8 mouse cellular contexts compared by ENCODE assay signal in genomic region chr17:46282483-46283123, GRCm38 (mm10). TPM values are rescaled to one million over a fixed set of nuclear protein-coding genes. Genes with fewer than 3 reads are reported as not detected.
DNase-seq lines count a peak whose midpoint lies in the region.

Tjap1 (minus strand) TSS chr17:46283026.

- peak; percentile 96 for DNase-seq in NIH3T3 (ENCODE audit: low read depth)
- DNase-seq in cerebellum, adult 8-10 months = peak; percentile 80
- DNase-seq in forelimb bud, embryonic 11.5 days (ENCODE audit: low read depth, low spot score) = peak; percentile 85
- DNase-seq in heart, postnatal 4 days = peak; percentile 93
- peak; percentile 63 to 68 for DNase-seq in layer of hippocampus, adult 8-10 months (ENCODE audit: low spot score in 2 of 2)
- peak; percentile 90 for DNase-seq in lung, postnatal 10 days
- peak; percentile 82 for DNase-seq in ovary, postnatal 14 days (ENCODE audit: low spot score)
- peak; percentile 86 for DNase-seq in thymus, postnatal 14 days

RNA-seq across cellular contexts. Expression of gene Tjap1, which starts in this region (rescaled TPM):
- 10 to 100 TPM; 55.0 to 59.0 TPM for total RNA-seq in heart, postnatal 4 days (2021)
- 10 to 100 TPM; 38.3 to 60.4 (median 48.0) TPM for total RNA-seq in layer of hippocampus, adult 8-10 months (2022)

Comparison
In these comparisons a context has a peak if more than half of its experiments do, and no peak if none do; other contexts are left out.
1. Peak in every context shown above with its lines: DNase-seq.